8 mouse cellular contexts compared by ENCODE assay signal in genomic region chr2:93791516-93792499, GRCm38 (mm10). TPM values are rescaled to one million over a fixed set of nuclear protein-coding genes. Genes with fewer than 3 reads are reported as not detected.
A peak's percentile ranks its signal among the peaks of the same experiment; 100 is the strongest.
DNase-seq lines count a peak whose midpoint lies in the region; ATAC-seq lines count a peak whose summit lies in the region.

No protein-coding gene starts in this region.

- H3K4me2 ChIP-seq in heart, embryonic 14.5 days (ENCODE audit: low read length) = no peak overlapping the region
- H3K4me2 ChIP-seq in kidney, embryonic 15.5 days = no peak overlapping the region

- peaks cover 57% of the 10 kb centered on the region for H3K36me3 ChIP-seq in heart, embryonic 14.5 days (ENCODE audit: control insufficient read depth, insufficient read depth, low read length)
- peaks cover 69% of the 10 kb centered on the region for H3K36me3 ChIP-seq in kidney, embryonic 15.5 days

- H3K4me3 ChIP-seq in heart, embryonic 14.5 days (ENCODE audit: control insufficient read depth in 1 of 2, insufficient read depth in 1 of 2, low read depth in 1 of 2, low read length in 2 of 2) = no peak overlapping the region
- H3K4me3 ChIP-seq in kidney, embryonic 15.5 days (replicated peaks) = no peak overlapping the region

- H3K9ac ChIP-seq in heart, embryonic 14.5 days (ENCODE audit: low read length) = no peak overlapping the region
- H3K9ac ChIP-seq in kidney, embryonic 15.5 days = no peak overlapping the region

- 52% methylated on average over 13 of the region's 13 CpGs for WGBS in heart, embryonic 14.5 days
- 47% methylated on average over 13 of the region's 13 CpGs for WGBS in kidney, embryonic 15.5 days

- H3K9me3 ChIP-seq in heart, embryonic 14.5 days (ENCODE audit: control insufficient read depth, low read length) = no peaks in the 10 kb centered on the region
- H3K9me3 ChIP-seq in kidney, embryonic 15.5 days (replicated peaks) = no peaks in the 10 kb centered on the region

- H3K27ac ChIP-seq in heart, embryonic 14.5 days (replicated peaks in 1 of 2; ENCODE audit: control insufficient read depth in 1 of 2, insufficient read depth in 1 of 2, low read depth in 2 of 2, low read length in 2 of 2) = peak overlapping the region; percentile 47 to 55
- H3K27ac ChIP-seq in kidney, embryonic 15.5 days = peak overlapping the region; percentile 71

- H3K4me1 ChIP-seq in heart, embryonic 14.5 days (ENCODE audit: control insufficient read depth in 2 of 2, insufficient read depth in 2 of 2, low read length in 2 of 2) = peaks cover under 1 to 11% of the 10 kb centered on the region in 2 experiments
- peaks cover 16% of the 10 kb centered on the region for H3K4me1 ChIP-seq in kidney, embryonic 15.5 days

- peak; percentile 55 for DNase-seq in ovary, postnatal 36 days (ENCODE audit: low spot score)
- DNase-seq in ovary, postnatal 14 days (ENCODE audit: low spot score) = no peak
- DNase-seq in cerebellum, postnatal 36 days = peak; percentile 92
- DNase-seq in lung, adult 18-20 months = peak; percentile 70 to 78
- DNase-seq in thymus, postnatal 10 days (ENCODE audit: low spot score in 2 of 2) = no peak
- no peak for DNase-seq in urinary bladder, adult 2 months (ENCODE audit: low spot score)

- no peaks in the 10 kb centered on the region for H3K27me3 ChIP-seq in heart, embryonic 14.5 days (ENCODE audit: control insufficient read depth, insufficient read depth, low read length)
- H3K27me3 ChIP-seq in kidney, embryonic 15.5 days = no peaks in the 10 kb centered on the region

- peak; percentile 76 for ATAC-seq in heart, embryonic 14.5 days (ENCODE audit: insufficient number of reproducible peaks, insufficient read depth, low FRiP score, low read depth)
- peak; percentile 81 for ATAC-seq in kidney, embryonic 15.5 days (replicated peaks; ENCODE audit: low FRiP score)

RNA-seq across cellular contexts. Expression of gene Ext2, which starts 30.6 kb away (rescaled TPM):
- polyA plus RNA-seq in heart, embryonic 14.5 days (2014; fragmentation: Nextera tagmentation; extraction: Ambion mirVana) = 70.8 and 73.1 TPM in 2 replicates
- 109 and 122 TPM in 2 replicates for polyA plus RNA-seq in kidney, embryonic 15.5 days (2015; fragmentation: Nextera tagmentation; extraction: Ambion mirVana)
- 35.4 and 45.9 TPM in 2 replicates for polyA plus RNA-seq in urinary bladder, adult 2 months (2012; rRNA removed)

RNA-seq across cellular contexts. Expression of gene Accs, which starts 57.9 kb away (rescaled TPM):
- polyA plus RNA-seq in heart, embryonic 14.5 days (2014; fragmentation: Nextera tagmentation; extraction: Ambion mirVana) = 8.5 and 8.8 TPM in 2 replicates
- 8.7 and 10.6 TPM in 2 replicates for polyA plus RNA-seq in kidney, embryonic 15.5 days (2015; fragmentation: Nextera tagmentation; extraction: Ambion mirVana)
- 15.1 and 16.0 TPM in 2 replicates for polyA plus RNA-seq in urinary bladder, adult 2 months (2012; rRNA removed)

Comparison
In these comparisons a context has a peak if more than half of its experiments do, and no peak if none do; other contexts are left out.
1. DNase-seq: peak in ovary, postnatal 36 days (single experiment), cerebellum, postnatal 36 days (2 of 2) and lung, adult 18-20 months (2 of 2); none in ovary, postnatal 14 days (single experiment), thymus, postnatal 10 days (0 of 2) and urinary bladder, adult 2 months (single experiment).